Mouse (Mus musculus) limb, embryonic 11.5 days (tissue): ENCODE results near the gene Osbpl9. TPM values are rescaled to one million over a fixed set of nuclear protein-coding genes. Genes with fewer than 3 reads are reported as not detected.

ENCODE experiments used
- ATAC-seq: fragments of 200-750 bp; cut with Nextera tagmentation; 2 replicates; pipeline ENCODE4 v1.8.0; 2017; ENCODE audit warnings: low read depth; ENCODE audit not compliant: insufficient number of reproducible peaks, low FRiP score, low TSS enrichment
- DNase-seq: peaks from one replicate; pipeline ENCODE4 v3.0.0-alpha.2; 2015; ENCODE audit warnings: low spot score
- H3K27ac ChIP-seq: fragments of 300-500 bp; sonication (generic); replicated peaks from 2 replicates; pipeline ENCODE4 v1.5.1; 2014; ENCODE audit warnings: low read depth, mild to moderate bottlenecking, low read length
- H3K27me3 ChIP-seq: fragments of 300-500 bp; sonication (generic); 2 replicates; pipeline ENCODE4 v1.6.1; 2014; ENCODE audit warnings: mild to moderate bottlenecking, low read length, mixed read lengths; ENCODE audit not compliant: control insufficient read depth, insufficient read depth
- H3K36me3 ChIP-seq: fragments of 300-500 bp; sonication (generic); 2 replicates; pipeline ENCODE4 v1.6.1; 2014; ENCODE audit warnings: mild to moderate bottlenecking, low read length, moderate library complexity, mixed read lengths; ENCODE audit not compliant: control insufficient read depth, insufficient read depth
- H3K4me1 ChIP-seq: fragments of 300-500 bp; sonication (generic); 2 replicates; pipeline ENCODE4 v1.6.1; 2014; ENCODE audit warnings: low read length, mixed read lengths; ENCODE audit not compliant: control insufficient read depth, insufficient read depth
- H3K4me2 ChIP-seq: fragments of 300-500 bp; sonication (generic); 2 replicates; pipeline ENCODE4 v1.6.1; 2014; ENCODE audit warnings: low read depth, mild to moderate bottlenecking, moderate library complexity; ENCODE audit not compliant: severe bottlenecking
- H3K4me3 ChIP-seq: fragments of 300-500 bp; sonication (generic); 2 replicates; pipeline ENCODE4 v1.5.1; 2014; ENCODE audit warnings: low read depth, low read length
- H3K9ac ChIP-seq: fragments of 300-500 bp; sonication (generic); 2 replicates; pipeline ENCODE4 v1.6.1; 2014; ENCODE audit warnings: mild to moderate bottlenecking, low read length
- H3K9me3 ChIP-seq: fragments of 300-500 bp; sonication (generic); 2 replicates; pipeline ENCODE4 v1.6.1; 2016; ENCODE audit warnings: low read length; ENCODE audit not compliant: control insufficient read depth
- WGBS: fragments of 180-500 bp; shearing (Covaris S2); extraction: QIAGEN DNeasy Blood & Tissue Kit; methylation state at CpG from one replicate; pipeline ENCODE4 v1.1.7; 2014; 5-methylcytosine and 5-hydroxymethylcytosine counted together
- polyA plus RNA-seq: library from polyadenylated mRNA; unstranded; fragments of >200 nt; fragmentation: Nextera tagmentation; extraction: Ambion mirVana; gene quantifications from 2 replicates; pipeline ENCODE4 v1.2.1, GENCODE M21; 2014

Osbpl9 gene
- polyA plus RNA-seq, 1 experiment from 2014 or later: 71.9 TPM

GRCm38 (mm10) chr4:109109686-109110085 is 92.4 kb downstream of the Osbpl9 start:
- DNase-seq (no peak), ATAC-seq (no peak)
- Histone ChIP-seq H3K27me3 (no peaks in the 10 kb centered on the region), H3K4me3 (no peak overlapping the region), H3K9ac (no peak overlapping the region), H3K4me1 (no peaks in the 10 kb centered on the region), H3K4me2 (no peak overlapping the region), H3K36me3 (no peaks in the 10 kb centered on the region), H3K9me3 (no peaks in the 10 kb centered on the region), H3K27ac (no peak overlapping the region)
- 90% methylated on average over 10 of the region's 10 CpGs for WGBS

GRCm38 (mm10) chr4:109109012-109109411 is 93.1 kb downstream of the Osbpl9 start:
- Histone ChIP-seq H3K27me3 (no peaks in the 10 kb centered on the region), H3K9me3 (no peaks in the 10 kb centered on the region), H3K4me2 (no peak overlapping the region), H3K36me3 (no peaks in the 10 kb centered on the region), H3K4me1 (no peaks in the 10 kb centered on the region), H3K27ac (no peak overlapping the region), H3K4me3 (no peak overlapping the region), H3K9ac (no peak overlapping the region)
- DNase-seq (no peak), ATAC-seq (no peak)
- WGBS: 85% methylated on average over 6 of the region's 6 CpGs

- Histone ChIP-seq H3K36me3 (no peaks in the 10 kb centered on the region), H3K9ac (no peak overlapping the region), H3K4me1 (no peaks in the 10 kb centered on the region), H3K4me2 (no peak overlapping the region), H3K4me3 (no peak overlapping the region), H3K9me3 (no peaks in the 10 kb centered on the region), H3K27me3 (no peaks in the 10 kb centered on the region), H3K27ac (no peak overlapping the region)
- DNase-seq: no peak
- ATAC-seq: no peak
These were observed 95.5 kb downstream of the Osbpl9 start for GRCm38 (mm10) chr4:109106594-109106993.

GRCm38 (mm10) chr4:109106034-109106433 is 96.0 kb downstream of the Osbpl9 start:
- H3K9me3 ChIP-seq: no peaks in the 10 kb centered on the region
- no peaks in the 10 kb centered on the region for H3K27me3 ChIP-seq
- H3K4me1 ChIP-seq: no peaks in the 10 kb centered on the region
- H3K4me2 ChIP-seq: no peak overlapping the region
- no peak overlapping the region for H3K27ac ChIP-seq
- H3K36me3 ChIP-seq: no peaks in the 10 kb centered on the region
- WGBS: 86% methylated on average over 3 of the region's 3 CpGs
- no peak overlapping the region for H3K9ac ChIP-seq
- ATAC-seq: no peak
- no peak for DNase-seq
- H3K4me3 ChIP-seq: no peak overlapping the region

DNA sequence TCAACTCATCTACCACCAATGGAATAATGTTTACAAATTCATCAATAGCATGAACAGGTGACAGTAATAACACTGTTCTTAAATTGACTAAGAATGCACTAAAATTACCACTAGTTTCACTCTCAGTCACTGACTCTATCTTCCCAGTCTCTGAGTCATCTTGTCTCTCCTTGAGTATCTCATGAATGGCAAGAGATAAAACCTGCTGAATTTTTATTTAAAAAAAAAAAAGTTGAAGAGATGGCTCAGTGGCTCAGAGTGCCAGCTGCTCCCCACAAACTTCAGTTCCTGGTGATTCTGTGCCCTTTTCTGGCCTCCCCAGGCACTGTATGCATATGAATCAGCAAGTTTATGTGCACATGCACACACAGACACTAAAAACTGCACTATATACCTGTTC is 96.8 kb downstream of the Osbpl9 start:
- Histone ChIP-seq H3K36me3 (peaks cover 4% of the 10 kb centered on the region; the same call in 1 of the 2 replicates), H3K4me2 (no peak overlapping the region), H3K9me3 (no peaks in the 10 kb centered on the region), H3K4me3 (no peak overlapping the region), H3K4me1 (no peaks in the 10 kb centered on the region), H3K9ac (no peak overlapping the region), H3K27me3 (no peaks in the 10 kb centered on the region), H3K27ac (no peak overlapping the region)
- DNase-seq (no peak), ATAC-seq (no peak)

DNA sequence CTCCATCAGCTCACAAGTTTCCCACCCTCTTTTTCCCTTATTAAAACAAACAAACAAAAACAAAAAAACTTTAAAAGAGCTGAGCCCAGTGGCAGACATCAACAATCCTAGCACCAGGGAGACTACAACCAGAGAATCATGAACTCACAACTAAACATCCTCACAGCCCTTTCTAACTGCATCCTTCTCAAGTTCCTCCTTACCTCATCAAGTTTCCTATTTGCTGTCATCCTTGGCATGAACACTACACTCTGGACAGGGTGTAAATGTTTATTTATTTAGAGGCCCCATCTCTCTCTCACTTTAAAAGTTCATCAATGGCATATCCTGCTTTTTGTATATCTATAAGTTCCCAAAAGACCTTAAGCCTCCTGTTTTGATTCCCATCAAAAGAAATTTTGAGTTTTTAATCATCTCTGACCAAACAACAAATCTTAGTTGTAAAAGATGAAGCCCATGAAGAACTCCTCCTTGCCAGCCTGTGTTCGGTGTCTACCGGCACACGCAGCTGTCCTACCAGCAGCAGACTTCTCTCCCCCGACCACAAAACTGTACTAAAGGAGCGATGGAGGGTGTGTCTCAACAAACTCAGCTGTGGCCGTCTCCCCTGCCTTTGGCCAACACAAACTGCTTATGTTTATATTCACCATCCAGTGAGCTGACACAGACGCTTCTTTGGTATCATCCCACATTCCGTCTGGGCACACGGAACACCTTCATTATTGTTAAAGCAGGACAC is 98.8 kb downstream of the Osbpl9 start:
- Histone ChIP-seq H3K4me2 (no peak overlapping the region), H3K4me1 (no peaks in the 10 kb centered on the region), H3K9me3 (no peaks in the 10 kb centered on the region), H3K4me3 (no peak overlapping the region), H3K27me3 (no peaks in the 10 kb centered on the region), H3K27ac (no peak overlapping the region), H3K9ac (no peak overlapping the region), H3K36me3 (peaks cover 5% of the 10 kb centered on the region; the same call in 1 of the 2 replicates)
- DNase-seq: no peak
- 85% methylated on average over 9 of the region's 9 CpGs for WGBS
- ATAC-seq: no peak

DNA sequence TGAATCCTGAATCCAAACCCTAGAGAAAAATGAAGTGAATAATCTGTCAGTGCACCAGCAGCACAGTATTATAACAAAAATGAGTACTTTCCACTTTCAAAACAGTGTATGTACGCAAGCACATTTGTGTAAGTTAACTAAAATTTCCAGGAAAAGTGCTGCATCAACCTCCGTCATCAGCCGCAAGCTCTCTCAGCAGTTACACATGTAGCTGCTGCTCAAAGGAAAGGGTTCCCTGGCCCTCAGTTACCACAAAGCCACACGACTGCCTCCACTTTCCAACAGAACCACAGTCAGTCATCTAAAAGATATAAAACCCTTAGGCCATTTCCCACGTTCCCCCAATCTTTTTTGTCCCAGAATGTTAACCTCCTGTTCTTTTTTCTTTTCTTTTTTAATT is 99.5 kb downstream of the Osbpl9 start:
- H3K9me3 ChIP-seq: no peaks in the 10 kb centered on the region
- ATAC-seq (no peak), DNase-seq (no peak)
- H3K4me2 ChIP-seq: no peak overlapping the region
- H3K4me1 ChIP-seq: no peaks in the 10 kb centered on the region
- peaks cover 5% of the 10 kb centered on the region; the same call in 1 of the 2 replicates for H3K36me3 ChIP-seq
- H3K27ac ChIP-seq: no peak overlapping the region
- no peak overlapping the region for H3K9ac ChIP-seq
- no peaks in the 10 kb centered on the region for H3K27me3 ChIP-seq
- H3K4me3 ChIP-seq: no peak overlapping the region
- 88% methylated on average over 5 of the region's 5 CpGs for WGBS

GRCm38 (mm10) chr4:109098861-109099260 is 103.2 kb downstream of the Osbpl9 start:
- 92% methylated on average over 3 of the region's 3 CpGs for WGBS
- Histone ChIP-seq H3K4me2 (no peak overlapping the region), H3K9me3 (no peaks in the 10 kb centered on the region), H3K4me1 (no peaks in the 10 kb centered on the region), H3K27me3 (no peaks in the 10 kb centered on the region), H3K9ac (no peak overlapping the region), H3K27ac (no peak overlapping the region), H3K4me3 (no peak overlapping the region), H3K36me3 (peaks cover 5% of the 10 kb centered on the region; the same call in 1 of the 2 replicates)
- DNase-seq (no peak), ATAC-seq (no peak)

GRCm38 (mm10) chr4:109094269-109094668 is 107.8 kb downstream of the Osbpl9 start:
- DNase-seq: no peak
- Histone ChIP-seq H3K4me2 (no peak overlapping the region), H3K27me3 (no peaks in the 10 kb centered on the region), H3K9ac (no peak overlapping the region), H3K27ac (no peak overlapping the region), H3K9me3 (no peaks in the 10 kb centered on the region), H3K36me3 (no peaks in the 10 kb centered on the region), H3K4me1 (no peaks in the 10 kb centered on the region), H3K4me3 (no peak overlapping the region)
- no peak for ATAC-seq
- WGBS: 67% methylated on average over 2 of the region's 2 CpGs
